Mouse (Mus musculus) cerebellum, postnatal 25 days (tissue): ENCODE data around the gene Pxdn.
A peak's percentile ranks its signal among the peaks of the same experiment; 100 is the strongest.

Experiments used
- DNase-seq, 2 experiments: peaks; one replicate each; pipeline ENCODE4 v3.0.0; 2021; ENCODE audit warnings: mixed read lengths in 2 of 2

Gene Pxdn

DNA sequence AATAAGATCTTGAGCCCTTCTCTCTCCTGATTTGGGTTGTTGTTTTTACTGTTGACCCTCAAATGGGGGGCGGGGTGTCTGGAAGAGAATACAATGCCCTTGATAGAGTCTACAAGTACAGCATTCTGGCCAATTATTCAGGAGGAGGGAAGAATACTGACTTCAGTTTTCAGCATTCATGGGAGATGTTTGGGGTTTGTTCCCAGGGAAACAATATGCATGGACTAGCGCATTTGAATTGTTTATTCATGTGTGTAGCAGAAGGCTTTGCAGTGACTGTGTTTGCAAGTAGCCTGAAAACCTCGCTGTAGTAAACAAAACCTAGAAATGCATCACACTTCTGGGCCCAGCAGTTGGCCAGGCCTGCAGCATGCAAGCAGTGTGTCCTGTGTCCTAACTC, 17.1 kb downstream of the Pxdn start:
- no peak for DNase-seq

DNA sequence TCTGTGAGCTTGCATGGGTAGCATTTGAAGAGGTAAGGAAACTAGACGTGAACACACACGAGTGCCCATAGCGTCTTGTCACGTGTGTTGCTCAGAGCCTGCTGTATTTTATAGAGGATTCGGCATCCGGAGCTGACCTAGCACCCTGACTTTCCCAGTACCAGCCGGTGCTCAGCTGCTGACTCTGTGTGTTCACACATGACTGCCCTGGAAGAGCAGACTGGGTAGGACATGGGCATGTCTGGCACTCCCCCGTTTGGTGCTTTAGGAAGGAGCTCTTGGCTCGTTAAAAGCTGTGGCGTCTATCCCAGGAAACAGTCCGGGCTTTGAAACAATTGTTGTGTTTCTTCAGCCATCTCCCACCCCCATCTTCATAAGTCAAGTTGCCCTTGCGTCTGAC, 19.6 kb downstream of the Pxdn start:
- no peak for DNase-seq

DNA sequence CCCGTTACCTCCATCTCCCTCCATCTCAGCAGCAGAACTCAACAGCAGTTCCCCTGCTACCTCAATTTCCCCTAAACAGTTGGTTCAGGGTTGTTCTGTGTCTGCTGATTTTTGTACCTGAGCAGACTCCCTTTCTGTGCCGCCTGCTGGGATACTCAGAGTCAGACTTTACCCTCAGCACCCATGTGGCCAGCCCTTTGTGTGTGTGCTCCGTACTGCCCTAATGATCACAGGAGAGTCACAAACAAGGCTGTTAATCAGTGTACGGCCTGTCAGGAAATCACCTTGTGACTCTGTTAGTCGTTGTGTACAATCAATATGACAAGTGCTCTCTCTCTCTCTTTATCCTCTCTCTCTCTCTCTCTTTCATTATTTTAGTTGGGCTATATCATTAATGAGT, 21.2 kb downstream of the Pxdn start:
- no peak for DNase-seq

DNA sequence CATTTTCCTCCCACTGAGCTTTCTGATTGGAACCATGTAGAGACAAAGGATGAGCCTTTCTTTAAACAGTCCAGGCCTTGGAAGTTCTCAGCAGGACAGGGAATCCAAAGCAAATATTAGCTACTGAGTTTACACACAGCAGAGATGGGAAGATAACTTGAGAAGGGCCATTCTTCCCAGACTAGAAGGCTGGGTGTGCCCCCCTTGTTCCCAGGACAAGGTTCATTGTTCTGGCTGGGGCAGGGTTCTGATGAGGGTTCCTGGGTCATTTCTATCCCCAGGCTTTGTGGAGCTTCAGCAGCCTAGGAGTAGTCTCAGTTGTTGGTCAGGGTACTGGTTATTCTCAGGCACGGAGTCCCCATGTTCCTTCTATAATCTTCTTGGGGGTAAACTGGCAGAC, 23.6 kb downstream of the Pxdn start:
- no peak for DNase-seq

GRCm38 (mm10) chr12:29965016-29965415, 27.6 kb downstream of the Pxdn start:
- DNase-seq, result no peak

DNA sequence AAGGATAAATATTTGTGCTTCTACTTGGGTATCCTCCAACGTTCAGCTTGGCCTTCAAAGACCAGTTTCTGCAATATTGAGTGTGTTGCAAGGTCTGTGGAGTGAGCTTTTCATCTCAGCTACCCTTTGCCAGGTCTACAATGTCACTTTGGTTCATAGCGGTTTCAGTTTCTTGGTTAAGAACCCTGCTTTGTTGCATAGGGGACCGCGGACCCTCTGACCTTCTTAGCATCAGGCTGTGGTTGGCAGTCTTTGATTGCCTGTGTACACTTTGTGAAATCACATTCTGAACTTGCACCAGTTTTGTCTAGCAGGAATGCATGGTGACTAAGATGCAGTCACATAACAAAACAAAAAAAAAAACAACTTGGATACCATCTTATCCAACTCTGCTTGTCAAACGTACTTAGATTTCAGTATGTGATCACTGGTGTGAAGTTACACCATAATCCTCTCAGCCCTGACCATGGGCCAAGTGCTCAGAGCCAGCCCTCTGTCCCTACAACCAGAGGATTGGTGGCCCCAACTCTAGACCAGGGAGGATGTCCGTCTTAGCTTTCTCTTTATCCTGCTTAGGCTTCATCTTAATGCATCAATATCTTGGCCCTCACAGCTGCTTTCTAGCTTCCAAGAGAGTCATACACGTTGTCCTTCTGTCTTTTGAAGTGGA, 34.5 kb downstream of the Pxdn start:
- no peak for DNase-seq

GRCm38 (mm10) chr12:29972533-29972932, 35.1 kb downstream of the Pxdn start:
- no peak for DNase-seq

DNA sequence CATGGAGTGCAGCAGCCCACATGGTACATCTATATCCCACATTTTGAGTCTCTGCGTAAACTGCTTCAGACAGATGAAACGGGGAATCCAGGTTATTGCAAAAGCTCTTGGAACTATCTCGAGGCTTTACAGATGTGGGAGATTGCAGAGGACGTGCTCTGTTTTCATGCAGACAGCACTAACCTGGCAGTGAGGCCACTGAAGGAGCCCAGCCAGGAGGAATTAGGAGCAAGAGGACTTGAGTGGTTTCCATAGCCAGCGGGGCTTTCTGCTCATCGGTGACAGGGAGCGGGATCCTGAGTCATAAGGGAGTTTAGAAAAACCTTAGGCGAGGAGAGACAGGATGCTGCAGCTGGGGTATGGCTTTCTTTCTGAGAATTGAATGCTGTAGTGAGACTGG, 42.7 kb downstream of the Pxdn start:
- DNase-seq, result no peak

DNA sequence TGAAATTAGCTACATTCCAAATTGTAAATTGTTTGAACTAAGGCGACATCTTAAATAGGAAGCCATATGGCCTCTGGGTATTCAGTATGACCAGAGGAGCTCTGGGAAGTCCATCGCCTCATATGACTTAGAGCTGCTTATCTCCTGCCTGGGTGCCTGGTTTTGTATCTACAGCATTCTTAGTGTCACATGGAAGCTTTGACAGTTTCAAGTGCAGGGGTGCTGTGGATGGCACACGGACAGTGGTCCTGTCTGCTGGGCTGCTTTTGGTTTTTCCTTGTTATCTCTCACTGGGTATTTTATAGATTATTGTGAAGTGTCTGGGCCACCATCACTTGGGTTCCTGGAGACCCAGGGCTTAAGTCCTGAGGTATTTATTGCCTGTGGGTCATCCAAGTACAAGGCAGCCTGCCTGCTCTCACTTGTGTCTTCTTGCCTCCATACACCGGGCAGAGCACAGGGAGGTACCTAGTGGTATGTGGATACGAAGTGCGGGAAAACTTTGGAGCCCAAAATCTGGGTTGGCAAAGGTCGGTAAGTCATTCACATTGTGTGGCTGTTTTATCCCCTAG, 44.4 kb downstream of the Pxdn start:
- DNase-seq, result no peak

- no peak for DNase-seq
Measured at GRCm38 (mm10) chr12:29983190-29983589, 45.8 kb downstream of the Pxdn start.

DNA sequence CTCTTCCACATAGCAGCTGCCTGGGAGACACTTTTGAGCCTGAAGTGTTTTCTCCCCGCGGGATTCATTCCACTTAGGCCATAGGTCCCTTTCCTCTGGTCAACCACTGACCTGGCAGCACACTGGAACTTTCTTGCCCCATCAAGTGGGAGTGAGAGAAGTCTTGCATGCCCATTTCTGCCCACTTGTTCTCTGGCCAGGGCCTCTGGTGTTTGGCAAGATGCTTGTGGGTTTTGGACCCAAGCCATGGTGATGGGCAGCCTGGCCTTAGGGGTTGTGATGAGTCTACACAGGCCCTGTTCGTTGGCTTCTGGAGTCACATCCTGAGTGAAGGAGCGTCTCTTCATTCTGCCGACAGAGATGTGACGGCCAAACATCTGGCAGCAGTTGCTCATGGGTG, 47.7 kb downstream of the Pxdn start:
- no peak for DNase-seq

GRCm38 (mm10) chr12:29986241-29986640, 48.8 kb downstream of the Pxdn start:
- no peak for DNase-seq

DNA sequence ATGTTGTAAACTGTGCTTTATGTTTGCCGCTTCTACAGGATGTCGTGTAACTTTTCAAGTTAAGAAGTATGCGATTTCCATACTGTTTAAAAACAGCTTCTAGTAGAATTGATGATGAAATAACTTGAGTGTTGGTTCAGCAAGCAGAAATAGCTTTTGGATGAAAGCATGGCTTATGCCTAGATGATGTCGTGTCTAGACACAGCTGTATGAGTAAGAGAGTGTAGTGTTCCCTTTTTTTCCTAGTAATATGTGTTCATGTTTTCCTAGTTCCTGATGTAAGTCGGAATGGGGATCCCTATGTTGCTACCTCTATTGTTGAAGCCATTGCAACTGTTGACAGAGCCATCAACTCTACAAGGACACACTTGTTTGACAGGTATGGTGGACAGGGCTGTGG, 61.5 kb downstream of the Pxdn start:
- DNase-seq, result no peak

DNA sequence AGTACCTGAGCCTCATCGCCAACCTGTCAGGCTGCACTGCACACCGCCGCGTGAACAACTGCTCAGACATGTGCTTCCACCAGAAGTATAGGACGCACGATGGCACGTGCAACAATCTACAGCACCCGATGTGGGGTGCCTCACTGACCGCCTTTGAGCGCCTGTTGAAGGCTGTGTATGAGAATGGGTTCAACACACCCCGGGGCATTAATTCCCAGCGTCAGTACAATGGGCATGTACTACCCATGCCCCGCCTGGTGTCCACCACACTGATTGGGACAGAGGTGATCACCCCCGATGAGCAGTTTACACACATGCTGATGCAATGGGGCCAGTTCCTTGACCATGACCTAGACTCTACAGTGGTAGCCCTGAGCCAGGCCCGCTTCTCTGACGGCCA, 64.5 kb downstream of the Pxdn start:
- no peak for DNase-seq

DNA sequence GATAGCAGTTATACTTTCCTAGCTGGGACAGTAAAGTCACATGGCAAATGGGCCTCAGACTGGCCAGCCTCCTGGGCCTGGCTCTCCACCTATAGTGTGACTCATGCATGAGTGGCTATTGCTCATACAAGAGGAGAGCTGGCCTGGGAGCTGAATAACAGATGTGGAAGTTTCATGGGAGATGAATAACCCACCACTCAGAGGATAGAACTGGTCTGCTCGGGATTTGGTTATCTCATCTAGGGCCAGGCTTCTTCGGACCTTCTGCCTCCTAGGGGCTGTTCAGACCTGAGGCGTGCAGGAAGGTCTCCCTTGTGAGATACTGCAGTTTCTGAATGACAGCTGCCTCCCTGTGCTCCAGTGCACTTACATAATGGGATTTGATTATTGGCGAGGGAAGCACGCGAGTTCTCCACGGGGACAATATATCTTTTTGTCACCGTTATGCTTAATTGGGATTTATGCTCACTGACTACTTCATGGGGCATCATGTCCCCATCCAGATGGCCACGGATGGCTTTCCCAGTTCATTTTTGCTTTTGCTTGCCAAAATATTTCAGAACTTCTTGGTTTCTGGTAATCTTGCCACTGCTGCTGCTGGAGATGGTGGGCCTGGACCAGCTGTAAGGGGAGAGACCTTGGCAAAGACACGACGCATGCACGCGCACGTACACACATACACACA, 66.4 kb downstream of the Pxdn start:
- no peak for DNase-seq

DNA sequence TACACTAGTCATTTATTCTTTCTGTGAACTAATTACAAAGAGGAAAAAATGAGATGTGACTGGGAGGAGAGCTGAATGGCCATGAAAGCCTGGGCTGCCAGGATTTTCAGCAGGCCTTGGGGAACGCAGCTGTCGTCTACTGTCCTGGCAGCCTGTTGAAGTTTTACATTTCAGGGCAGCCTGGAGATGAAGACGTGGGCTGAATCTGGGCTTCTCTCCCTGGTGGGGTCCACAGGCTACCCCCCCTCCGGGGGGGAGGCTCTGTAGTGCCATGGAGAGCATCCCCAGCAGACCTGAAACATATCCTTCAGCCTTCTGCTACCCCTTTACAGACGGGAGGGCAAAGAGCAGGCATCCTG, 66.9 kb downstream of the Pxdn start:
- DNase-seq, result no peak

DNA sequence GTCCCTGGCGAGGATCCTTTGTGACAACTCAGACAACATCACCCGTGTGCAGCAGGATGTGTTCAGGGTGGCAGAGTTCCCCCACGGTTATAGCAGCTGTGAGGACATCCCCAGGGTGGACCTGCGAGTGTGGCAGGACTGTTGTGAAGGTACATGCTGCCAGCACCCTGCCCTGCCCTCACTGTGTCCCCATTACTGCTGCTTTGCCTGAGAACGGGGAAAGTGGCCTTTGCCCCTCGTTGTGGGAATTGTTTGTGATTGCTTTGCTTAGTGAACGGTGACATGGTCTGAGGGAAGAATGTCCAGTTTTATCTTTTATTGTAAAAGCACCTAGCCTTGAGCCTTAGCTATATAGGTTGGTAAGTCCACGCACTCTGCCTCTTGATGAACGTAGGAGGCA, 69.2 kb downstream of the Pxdn start:
- no peak for DNase-seq

- DNase-seq, result no peak
Measured at GRCm38 (mm10) chr12:30008741-30009140, 71.3 kb downstream of the Pxdn start.

DNA sequence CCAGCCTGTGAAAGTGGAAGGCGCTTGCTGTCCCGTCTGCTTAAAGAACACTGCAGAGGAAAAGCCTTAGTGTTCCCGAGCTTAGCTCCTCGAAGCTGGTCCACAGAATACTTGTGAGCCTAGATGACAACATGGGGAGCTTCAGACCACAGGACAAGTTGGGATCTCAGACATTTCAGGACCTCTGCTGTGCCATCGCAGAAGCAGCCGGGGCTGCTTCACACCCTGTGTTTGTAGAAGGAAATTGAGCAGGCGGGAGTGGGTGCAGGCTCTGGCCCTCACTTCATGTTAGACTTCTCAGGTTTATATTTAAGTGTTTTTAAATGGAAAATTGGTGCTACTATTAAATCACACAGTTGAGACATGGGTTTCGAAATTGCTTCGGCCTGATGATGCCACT, 78.1 kb downstream of the Pxdn start:
- DNase-seq, result no peak

GRCm38 (mm10) chr12:30017131-30017530, 79.7 kb downstream of the Pxdn start:
- DNase-seq, result peak in 1 of 2 experiments; percentile 31

- DNase-seq, result no peak
Measured at GRCm38 (mm10) chr12:30020447-30020846, 83.0 kb downstream of the Pxdn start.

GRCm38 (mm10) chr12:30023491-30023890, 86.1 kb downstream of the Pxdn start:
- no peak for DNase-seq

DNA sequence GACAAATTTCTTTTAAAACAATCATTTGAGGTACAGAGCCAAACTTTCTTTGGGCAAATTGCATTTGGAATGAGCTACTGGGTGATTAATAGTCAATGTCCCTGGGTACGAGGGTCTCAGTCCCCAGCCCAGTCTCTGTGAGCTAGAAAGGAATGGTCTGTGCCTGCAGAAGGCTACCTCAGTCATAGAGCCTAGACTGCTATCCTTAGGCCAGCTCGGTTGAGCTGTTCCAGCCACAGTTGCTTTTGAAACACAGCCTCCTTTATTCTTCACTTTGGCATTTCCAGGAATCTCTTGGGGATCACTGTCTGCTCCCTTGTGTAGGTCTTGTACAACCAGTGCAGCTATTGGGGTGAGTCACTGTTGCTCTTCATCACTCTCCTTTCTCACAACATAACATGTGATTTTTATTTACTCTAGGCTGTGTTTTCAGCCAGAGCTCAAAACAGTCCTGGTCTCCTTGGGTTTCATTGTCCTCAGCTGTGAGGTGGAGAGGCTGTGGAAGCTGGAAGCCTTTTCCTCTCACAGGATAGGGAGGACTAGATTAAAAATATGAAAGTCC, 86.9 kb downstream of the Pxdn start:
- DNase-seq, result no peak

DNA sequence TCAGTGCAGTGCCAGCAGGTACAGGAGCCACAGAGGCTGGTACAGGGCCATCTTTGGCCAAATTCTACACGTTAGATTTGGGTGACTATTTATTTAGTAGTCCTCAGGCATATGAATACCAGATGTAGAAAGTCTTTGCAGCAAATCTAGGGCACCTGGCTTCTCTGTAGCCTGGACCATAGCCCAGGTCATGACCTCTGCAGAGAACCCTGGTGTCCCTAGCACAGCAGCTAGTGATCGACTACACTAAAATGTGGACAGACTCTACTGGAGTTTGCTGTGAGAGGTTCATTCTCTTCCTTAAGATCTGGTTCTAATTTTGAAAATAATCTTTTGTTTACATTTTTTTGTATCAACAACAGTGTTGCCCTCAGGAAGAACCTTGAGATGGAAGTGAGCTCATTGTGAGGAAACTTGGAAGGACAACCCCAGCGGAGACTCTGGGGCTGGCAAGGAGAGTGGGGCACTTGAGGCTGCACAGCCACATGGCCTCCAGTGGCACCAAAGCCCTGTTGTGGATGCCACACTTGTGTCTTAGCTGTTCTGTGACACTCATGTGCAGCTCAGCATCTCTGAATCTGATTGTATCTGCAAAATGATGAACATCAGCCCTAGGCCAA, 90.4 kb downstream of the Pxdn start:
- DNase-seq, result no peak
